13 mouse cellular contexts compared by ENCODE assay signal in the genomic region with DNA sequence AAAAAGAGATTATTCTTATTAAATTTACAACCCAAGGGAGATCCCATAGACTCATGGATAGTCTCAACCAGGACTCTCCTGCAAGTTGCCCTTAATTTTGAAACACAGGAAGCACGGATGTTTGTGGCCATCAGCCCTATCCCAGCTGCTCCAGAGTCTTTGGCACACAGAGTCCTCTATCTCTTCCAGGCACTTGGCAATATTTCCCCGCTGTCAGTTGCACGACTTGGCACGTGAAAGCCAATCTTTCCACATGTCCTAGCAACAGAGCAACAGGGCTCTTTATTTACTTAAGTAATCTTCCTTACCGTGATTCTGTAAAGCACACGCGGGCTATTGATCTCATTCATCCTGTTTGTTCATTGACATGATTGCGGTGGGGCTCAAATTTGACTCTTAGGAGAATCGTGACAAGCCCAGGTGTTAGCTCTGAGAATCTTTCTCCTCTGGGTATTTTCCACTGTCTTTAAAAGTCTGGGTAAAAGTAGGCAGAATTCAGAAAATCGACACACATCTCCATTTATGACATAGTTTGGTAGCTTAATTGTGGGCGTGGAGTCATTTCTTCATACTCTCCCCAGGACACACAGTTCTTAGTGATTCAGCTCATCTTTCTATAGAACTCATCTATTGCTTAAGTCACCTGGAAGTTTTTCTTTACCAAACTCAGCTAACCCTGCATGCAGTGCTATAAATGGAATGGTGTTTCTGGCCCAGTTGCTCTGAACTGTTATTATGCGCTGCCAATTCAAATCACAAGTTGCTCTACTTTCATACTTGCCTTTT. TPM values are rescaled to one million over a fixed set of nuclear protein-coding genes. Genes with fewer than 3 reads are reported as not detected.
DNase-seq lines count a peak whose midpoint lies in the region; ATAC-seq and TF ChIP-seq lines count a peak whose summit lies in the region.
"Had no signal": no experiment of that assay in that cellular context is flagged by ENCODE, and none has a peak within 500 bp of the region (broad histone marks: within the 10 kb centered on the region; RNA-seq: fewer than 3 reads in every experiment).

No protein-coding gene starts in this region.

- no peak for TF ChIP-seq CTCF in gastrocnemius, adult 2 months (IDR thresholded peaks at IDR 0.05)
- no peak for TF ChIP-seq CTCF in kidney, adult 2 months (conservative IDR thresholded peaks at IDR 0.05; ENCODE audit: insufficient read depth, insufficient read length, low read depth, low read length)

- H3K4me3 ChIP-seq in gastrocnemius, adult 2 months = peak overlapping the region; percentile 31; the same call in 1 of the 2 replicates
- H3K4me3 ChIP-seq in kidney, adult 2 months (ENCODE audit: insufficient read depth, low read depth, low read length) = no peak overlapping the region
- no peak overlapping the region for H3K4me3 ChIP-seq in kidney, embryonic 15.5 days (replicated peaks)
- H3K4me3 ChIP-seq: hindbrain, embryonic 15.5 days; layer of hippocampus, adult 2 months; limb, embryonic 15.5 days had no signal

- WGBS in kidney, adult 2 months = 75% methylated on average over 12 of the region's 12 CpGs
- WGBS in kidney, embryonic 15.5 days = 79% methylated on average over 12 of the region's 12 CpGs

- ATAC-seq in kidney, embryonic 15.5 days (replicated peaks; ENCODE audit: low FRiP score) = no peak

- peak overlapping the region; percentile 32; the same call in 1 of the 2 replicates for H3K27ac ChIP-seq in gastrocnemius, adult 2 months
- no peak overlapping the region for H3K27ac ChIP-seq in kidney, adult 2 months (ENCODE audit: insufficient read depth, low read depth, low read length)
- no peak overlapping the region for H3K27ac ChIP-seq in kidney, embryonic 15.5 days
- H3K27ac ChIP-seq: hindbrain, embryonic 15.5 days; layer of hippocampus, adult 2 months; limb, embryonic 15.5 days had no signal

- TF ChIP-seq POLR2A in kidney, adult 2 months (IDR thresholded peaks at IDR 0.05; ENCODE audit: low read depth, low read length) = no peak

- no peaks in the 10 kb centered on the region for H3K9me3 ChIP-seq in kidney, embryonic 15.5 days (replicated peaks)
- H3K9me3 ChIP-seq: hindbrain, embryonic 15.5 days; limb, embryonic 15.5 days had no signal

- intact Hi-C loops in gastrocnemius, adult 2 months (cut with DNase I) = no loop called here

- H3K4me1 ChIP-seq in kidney, adult 2 months (ENCODE audit: control insufficient read depth, insufficient read depth, low read length) = no peaks in the 10 kb centered on the region
- no peaks in the 10 kb centered on the region for H3K4me1 ChIP-seq in kidney, embryonic 15.5 days
- H3K4me1 ChIP-seq: limb, embryonic 15.5 days had no signal

- H3K4me2 ChIP-seq in kidney, embryonic 15.5 days = no peak overlapping the region
- H3K4me2 ChIP-seq: hindbrain, embryonic 15.5 days; limb, embryonic 15.5 days had no signal

- DNase-seq in adrenal gland, adult 2 months = peak; percentile 15
- DNase-seq in adrenal gland, adult 18-20 months (ENCODE audit: low spot score in 2 of 2) = no peak
- peak; percentile 36 to 39 for DNase-seq in layer of hippocampus, postnatal 10 days (ENCODE audit: low spot score in 2 of 2)
- no peak for DNase-seq in layer of hippocampus, postnatal 25 days (ENCODE audit: extremely low spot score in 1 of 2, low spot score in 1 of 2)
- DNase-seq in gastrocnemius, adult 2 months = peak; percentile 72
- DNase-seq in heart, postnatal 4 days = peak; percentile 75
- no peak for DNase-seq in kidney, adult 2 months
- DNase-seq: cerebellum, postnatal 25 days had no signal

- H3K27me3 ChIP-seq in kidney, adult 2 months (replicated peaks; ENCODE audit: control insufficient read depth, insufficient read depth, low read length) = no peaks in the 10 kb centered on the region
- H3K27me3 ChIP-seq in kidney, embryonic 15.5 days = no peaks in the 10 kb centered on the region
- H3K27me3 ChIP-seq: hindbrain, embryonic 15.5 days; limb, embryonic 15.5 days had no signal

- H3K9ac ChIP-seq in kidney, embryonic 15.5 days = no peak overlapping the region
- H3K9ac ChIP-seq: hindbrain, embryonic 15.5 days; limb, embryonic 15.5 days had no signal

- H3K36me3 ChIP-seq in kidney, adult 2 months (ENCODE audit: control insufficient read depth, insufficient read depth, low read length) = no peaks in the 10 kb centered on the region
- H3K36me3 ChIP-seq in kidney, embryonic 15.5 days = no peaks in the 10 kb centered on the region
- H3K36me3 ChIP-seq: hindbrain, embryonic 15.5 days; limb, embryonic 15.5 days had no signal

RNA-seq across cellular contexts. Expression of a gene that starts 13.6 kb away (rescaled TPM):
- total RNA-seq in adrenal gland, adult 2 months (2021) = 10 to 100 TPM in 1 of 2 experiments, 1 to 10 TPM in 1; 4.7 to 11.4 TPM
- polyA plus RNA-seq in adrenal gland, adult 2 months (2012; rRNA removed) = 7.6 and 9.0 TPM in 2 replicates
- 10 to 100 TPM in 1 of 2 experiments, 1 to 10 TPM in 1; 4.7 to 10.3 TPM for total RNA-seq in adrenal gland, adult 18-20 months (2021)
- 10 to 100 TPM; 17.5 to 17.7 TPM for total RNA-seq in layer of hippocampus, postnatal 10 days (2021)
- total RNA-seq in layer of hippocampus, postnatal 25 days (2021) = 10 to 100 TPM; 11.1 to 12.4 TPM
- total RNA-seq in gastrocnemius, adult 2 months (2021) = 10 to 100 TPM; 22.2 to 46.4 TPM
- 100 to 1,000 TPM in 1 of 2 experiments, 10 to 100 TPM in 1; 96.0 to 105 TPM for total RNA-seq in heart, postnatal 4 days (2021)
- 2.0 TPM in 2 replicates for polyA plus RNA-seq in kidney, adult 2 months (2012; rRNA removed)
- polyA plus RNA-seq in kidney, embryonic 15.5 days (2015; fragmentation: Nextera tagmentation; extraction: Ambion mirVana) = 3.0 and 3.1 TPM in 2 replicates
- total RNA-seq: neutrophil, adult 5-6 weeks had no signal

Comparison
In these comparisons a context has a peak if more than half of its experiments do, and no peak if none do; other contexts are left out.
1. DNase-seq: peak in adrenal gland, adult 2 months (single experiment), layer of hippocampus, postnatal 10 days (2 of 2), gastrocnemius, adult 2 months (single experiment) and heart, postnatal 4 days (single experiment); none in adrenal gland, adult 18-20 months (0 of 2), layer of hippocampus, postnatal 25 days (0 of 2) and kidney, adult 2 months (single experiment).